Mouse (Mus musculus) hindbrain, postnatal 0 days (tissue): ENCODE measurements around the gene B4galt7. TPM values are rescaled to one million over a fixed set of nuclear protein-coding genes. Genes with fewer than 3 reads are reported as not detected.
"Not testable (repeated sequence)": the region's sequence is repeated elsewhere in the genome, so short reads cannot be mapped to it uniquely, and the experiment has no call there.

ENCODE experiments used
- ATAC-seq: fragments of 200-750 bp; cut with Nextera tagmentation; 2 replicates; pipeline ENCODE4 v1.8.0; 2017; ENCODE audit warnings: mild to moderate bottlenecking, moderate TSS enrichment, moderate library complexity
- DNase-seq: peaks from one replicate; pipeline ENCODE4 v3.0.0-alpha.2; 2015; ENCODE audit warnings: low spot score
- H3K27ac ChIP-seq: fragments of 300-500 bp; sonication (generic); 2 replicates; pipeline ENCODE4 v1.5.1; 2014; ENCODE audit warnings: mild to moderate bottlenecking
- H3K27me3 ChIP-seq: fragments of 300-500 bp; sonication (generic); 2 replicates; pipeline ENCODE4 v1.6.1; 2014; ENCODE audit warnings: low read length, mixed read lengths; ENCODE audit not compliant: insufficient read depth
- H3K36me3 ChIP-seq: fragments of 300-500 bp; sonication (generic); 2 replicates; pipeline ENCODE4 v1.6.1; 2014; ENCODE audit warnings: low read length, mixed read lengths; ENCODE audit not compliant: insufficient read depth
- H3K4me1 ChIP-seq: fragments of 300-500 bp; sonication (generic); 2 replicates; pipeline ENCODE4 v1.6.1; 2014; ENCODE audit warnings: antibody characterized with exemption, low read length, mixed read lengths; ENCODE audit not compliant: insufficient read depth
- H3K4me2 ChIP-seq: fragments of 300-500 bp; sonication (generic); 2 replicates; pipeline ENCODE4 v1.6.1; 2014; ENCODE audit warnings: low read depth, mild to moderate bottlenecking, low read length, moderate library complexity, mixed read lengths
- H3K4me3 ChIP-seq: fragments of 300-500 bp; sonication (generic); 2 replicates; pipeline ENCODE4 v1.5.1; 2014; ENCODE audit warnings: low read length
- H3K9ac ChIP-seq: fragments of 300-500 bp; sonication (generic); replicated peaks from 2 replicates; pipeline ENCODE4 v1.6.1; 2014; ENCODE audit warnings: mild to moderate bottlenecking, low read length, moderate library complexity, mixed read lengths
- H3K9me3 ChIP-seq: fragments of 300-500 bp; sonication (generic); 2 replicates; pipeline ENCODE4 v1.6.1; 2016; ENCODE audit warnings: low read length, mixed read lengths
- CTCF ChIP-seq: IDR thresholded peaks from 2 replicates; pipeline ENCODE4 v1.5.1; 2016; ENCODE audit warnings: antibody characterized with exemption, control low read depth, low read depth
- WGBS: fragments of 180-500 bp; shearing (Covaris S2); extraction: QIAGEN DNeasy Blood & Tissue Kit; methylation state at CpG from one replicate; pipeline ENCODE4 v1.1.7; 2014; 5-methylcytosine and 5-hydroxymethylcytosine counted together
- polyA plus RNA-seq: library from polyadenylated mRNA; unstranded; fragments of >200 nt; fragmentation: Nextera tagmentation; extraction: Ambion mirVana; gene quantifications from 2 replicates; pipeline ENCODE4 v1.2.1, GENCODE M21; 2015
- total RNA-seq: library from RNA; depleted of rRNA; stranded (reverse); fragments of >200 nt; gene quantifications from 2 replicates; pipeline ENCODE4 v1.2.3, GENCODE M21; 2014

Gene B4galt7
- total and polyA plus RNA-seq, 2 experiments from 2014 or later: 44.0 to 66.8 TPM

- Histone ChIP-seq H3K4me3 (no peak overlapping the region), H3K27ac (no peak overlapping the region), H3K4me1 (no peaks in the 10 kb centered on the region), H3K4me2 (no peak overlapping the region), H3K9ac (no peak overlapping the region), H3K36me3 (peaks cover 14% of the 10 kb centered on the region; the same call in 1 of the 2 replicates), H3K9me3 (no peaks in the 10 kb centered on the region), H3K27me3 (no peaks in the 10 kb centered on the region)
- DNase-seq: no peak
- 47% methylated on average over 5 of the region's 5 CpGs for whole genome bisulfite sequencing
- no peak for ATAC-seq
- TF ChIP-seq CTCF: no peak
These were observed 13.8 kb downstream of the B4galt7 start for GRCm38 (mm10) chr13:55613471-55613870.

GRCm38 (mm10) chr13:55619328-55619727 is 19.6 kb downstream of the B4galt7 start:
- no peak overlapping the region for H3K9ac ChIP-seq
- ATAC-seq (no peak), DNase-seq (no peak)
- no peaks in the 10 kb centered on the region for H3K9me3 ChIP-seq
- H3K27me3 ChIP-seq: no peaks in the 10 kb centered on the region
- peaks cover 13% of the 10 kb centered on the region for H3K4me1 ChIP-seq
- no peak for TF ChIP-seq CTCF
- 91% methylated on average over 4 of the region's 4 CpGs for WGBS
- no peaks in the 10 kb centered on the region for H3K36me3 ChIP-seq
- H3K4me2 ChIP-seq: no peak overlapping the region
- no peak overlapping the region for H3K27ac ChIP-seq
- H3K4me3 ChIP-seq: no peak overlapping the region

DNA sequence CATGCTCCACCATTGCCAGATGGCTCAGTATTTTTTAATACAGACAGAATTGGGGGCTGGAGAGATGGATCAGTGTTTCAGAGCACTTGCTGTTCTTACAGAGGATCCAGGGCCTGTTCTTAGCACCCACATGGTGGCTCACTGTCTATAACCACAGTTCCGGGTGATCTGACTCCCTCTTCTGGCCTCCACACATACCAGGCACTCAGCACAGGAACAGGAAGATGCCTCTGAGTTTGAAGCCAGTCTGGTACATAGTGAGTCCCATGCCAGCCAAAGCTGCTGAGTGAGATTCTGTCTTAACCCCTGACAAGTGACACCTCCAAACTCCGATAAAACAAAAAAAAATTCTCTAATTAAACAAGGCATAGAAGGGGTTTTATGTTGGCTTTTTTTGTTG is 20.6 kb downstream of the B4galt7 start:
- Histone ChIP-seq H3K9ac (no peak overlapping the region), H3K4me3 (no peak overlapping the region), H3K4me1 (peaks cover 17% of the 10 kb centered on the region), H3K4me2 (no peak overlapping the region), H3K27me3 (no peaks in the 10 kb centered on the region), H3K27ac (no peak overlapping the region), H3K9me3 (no peaks in the 10 kb centered on the region), H3K36me3 (no peaks in the 10 kb centered on the region)
- TF ChIP-seq CTCF: no peak
- DNase-seq (no peak), ATAC-seq (no peak)
- WGBS: 85% methylated on average over 2 of the region's 2 CpGs

GRCm38 (mm10) chr13:55622156-55622648 is 22.5 kb downstream of the B4galt7 start:
- H3K9ac ChIP-seq: peak overlapping the region; percentile 81
- H3K9me3 ChIP-seq, DNase-seq, H3K36me3 ChIP-seq, H3K27me3 ChIP-seq: not testable (repeated sequence)
- WGBS: 27% methylated on average over 20 of the region's 20 CpGs
- H3K4me3 ChIP-seq: peak overlapping the region; percentile 77
- H3K4me1 ChIP-seq: peaks cover 17% of the 10 kb centered on the region
- ATAC-seq: peak; percentile 30
- H3K4me2 ChIP-seq: peak overlapping the region; percentile 88
- peak overlapping the region; percentile 95 for H3K27ac ChIP-seq

DNA sequence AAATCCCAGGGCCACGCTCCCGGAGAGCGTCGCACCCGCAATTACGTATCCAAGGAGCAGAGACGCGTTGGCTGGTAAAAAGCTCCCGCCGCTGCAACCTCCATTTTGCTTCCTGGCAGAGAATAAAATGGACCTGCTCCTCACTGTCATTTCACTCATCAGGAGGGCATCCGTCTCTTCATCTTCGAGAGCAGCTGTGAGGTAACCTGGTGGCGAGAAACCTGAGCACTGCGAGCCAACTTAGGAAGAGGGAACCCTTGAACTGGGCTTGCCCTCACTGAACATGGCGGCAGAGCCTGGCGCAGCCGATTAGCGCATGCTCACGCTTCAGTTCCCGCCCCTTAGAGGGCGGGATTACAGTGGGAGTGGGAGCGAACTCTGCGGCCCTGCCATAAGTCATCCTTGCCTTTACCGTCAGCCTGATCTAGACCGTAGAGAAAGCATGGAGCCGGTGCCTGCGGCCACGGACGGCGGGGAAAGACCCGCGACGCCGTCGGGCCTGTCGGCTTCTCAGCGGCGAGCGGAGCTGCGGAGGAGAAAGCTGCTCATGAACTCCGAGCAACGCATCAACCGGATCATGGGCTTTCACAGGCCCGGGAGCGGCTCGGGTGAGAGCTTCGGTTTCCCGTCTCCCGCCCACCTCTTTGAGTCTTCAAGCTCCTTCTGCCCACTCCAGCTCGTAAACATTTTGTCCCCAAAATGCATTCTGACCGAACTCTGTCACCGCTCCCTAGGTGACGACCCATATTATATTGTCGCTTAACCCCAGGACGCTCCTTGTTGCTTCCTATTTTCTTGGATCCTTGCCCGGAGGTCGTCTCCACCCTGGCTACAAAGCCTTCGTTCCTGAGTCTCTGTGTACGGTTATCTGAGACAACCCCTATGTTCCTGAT is 23.2 kb downstream of the B4galt7 start, which contains the start of gene Caml:
Caml (plus strand) TSS at position 357 of the 893 bp plus-strand sequence.
- Histone ChIP-seq H3K4me2 (peak within 1 kb of the TSS; percentile 88), H3K27me3 (no peaks in the 10 kb centered on the region), H3K4me3 (peak within 1 kb of the TSS; percentile 77), H3K9ac (peak within 1 kb of the TSS; percentile 81), H3K4me1 (peaks cover 17% of the 10 kb centered on the region), H3K27ac (peak within 1 kb of the TSS; percentile 95), H3K36me3 (no peaks in the 10 kb centered on the region), H3K9me3 (no peaks in the 10 kb centered on the region)
- peak; percentile 98 for ATAC-seq
- peak; percentile 6; the same call in 1 of the 2 replicates for TF ChIP-seq CTCF
- under 1% methylated on average over 59 of the region's 59 CpGs for WGBS
- peak; percentile 96 for DNase-seq

DNA sequence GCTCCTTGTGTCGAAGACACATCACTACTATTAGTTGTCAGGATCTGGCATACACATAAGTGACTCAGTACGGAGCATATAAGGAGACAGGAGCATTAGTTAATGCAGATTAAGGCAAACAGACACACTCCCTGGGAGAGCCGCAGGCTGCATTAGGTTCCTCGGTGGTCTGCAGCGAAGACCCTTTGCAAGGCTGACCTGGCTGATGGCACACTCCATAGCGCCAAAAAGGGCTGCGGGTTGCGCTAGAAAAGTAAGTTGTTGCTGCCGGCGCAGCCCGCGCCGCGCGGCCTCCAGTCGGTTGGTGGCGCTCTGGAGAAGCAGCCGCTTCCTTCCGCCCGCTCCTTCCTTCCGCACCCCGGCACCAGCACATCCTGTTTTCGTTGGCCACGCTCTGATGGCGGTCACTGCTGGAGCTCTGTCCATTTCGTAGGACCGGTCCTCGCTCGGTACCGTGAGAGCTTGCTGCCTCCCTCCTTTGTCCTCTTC is 35.0 kb downstream of the B4galt7 start, which contains the start of gene Ddx46:
Ddx46 (plus strand) TSS at position 389 of the 489 bp plus-strand sequence.
- peak; percentile 93 for TF ChIP-seq CTCF
- H3K9me3 ChIP-seq: no peaks in the 10 kb centered on the region
- peak within 1 kb of the TSS; percentile 95 for H3K4me3 ChIP-seq
- no peaks in the 10 kb centered on the region for H3K4me1 ChIP-seq
- H3K27ac ChIP-seq: peak within 1 kb of the TSS; percentile 76
- H3K9ac ChIP-seq: peak within 1 kb of the TSS; percentile 88
- ATAC-seq (peak; percentile 95), DNase-seq (peak; percentile 94)
- peak within 1 kb of the TSS; percentile 80 for H3K4me2 ChIP-seq
- H3K36me3 ChIP-seq: peaks cover 22% of the 10 kb centered on the region
- no peaks in the 10 kb centered on the region for H3K27me3 ChIP-seq
- WGBS: 6% methylated on average over 27 of the region's 30 CpGs
